Mouse (Mus musculus) embryonic stem cell, embryonic (primary cell): ENCODE data around the gene Prkd2.

ENCODE experiments used
- CTCF ChIA-PET, 4 experiments: fragments of 300-600 bp in 2 of 4; fragments of 350-600 bp in 2 of 4; sonication (Branson Sonifier 250); formaldehyde crosslinking; loops; one replicate each; lab custom pipeline; 2022; ENCODE audit warnings: inconsistent platforms in 2 of 4; lab: Charles Lee
- POLR2A ChIA-PET, 4 experiments: fragments of 300-600 bp in 2 of 4; fragments of 350-600 bp in 2 of 4; sonication (Branson Sonifier 250); formaldehyde crosslinking; loops; one replicate each; lab custom pipeline; 2022; ENCODE audit warnings: antibody characterized with exemption in 4 of 4, inconsistent platforms in 1 of 4; lab: Charles Lee

Gene Prkd2

GRCm38 (mm10) chr7:16841561-16842560, 841 bp upstream of the Prkd2 start:
- ChIA-PET CTCF (interaction anchor here (0.5 to 2.6 kb wide), 18 partner anchors 11 to 379 kb away, joined by 3 to 7 read pairs (median 3); partner anchors contain the start of gene Gng8 (in 1 of the 4)), POLR2A (interaction anchor here (0.7 to 2.8 kb wide), 21 partner anchors 8 to 72 kb away, joined by 3 to 10 read pairs (median 4); partner anchors contain the start of genes Slc1a5 (in 2 of the 4), Strn4 (in 2 of the 4) and Fkrp (in 1 of the 4))

- POLR2A ChIA-PET, result interaction anchor here in 2 of 4 experiments (0.6 to 2.8 kb wide), 12 partner anchors 9 to 212 kb away, joined by 3 to 10 read pairs (median 4); partner anchors contain the start of gene Strn4 (in 1 of the 2)
- CTCF ChIA-PET, result interaction anchor here in 3 of 4 experiments (0.6 to 2.6 kb wide), 4 partner anchors 11 to 31 kb away, joined by 3 to 7 read pairs (median 6); no protein-coding TSS in a partner anchor
These were observed 904 bp downstream of the Prkd2 start for GRCm38 (mm10) chr7:16843441-16844171.

GRCm38 (mm10) chr7:16844696-16845071, 2.0 kb downstream of the Prkd2 start:
- CTCF ChIA-PET, result interaction anchor here in 3 of 4 experiments (0.6 to 2.2 kb wide), 4 partner anchors 9 to 99 kb away, joined by 3 to 13 read pairs (median 6); no protein-coding TSS in a partner anchor
- POLR2A ChIA-PET, result interaction anchor here in 2 of 4 experiments (0.6 to 2.8 kb wide), 8 partner anchors 9 to 86 kb away, joined by 3 to 11 read pairs (median 6); no protein-coding TSS in a partner anchor

GRCm38 (mm10) chr7:16845072-16845819, 2.5 kb downstream of the Prkd2 start:
- ChIA-PET POLR2A (interaction anchor here in 2 of 4 experiments (0.6 to 2.3 kb wide), 18 partner anchors 7 to 87 kb away, joined by 3 to 11 read pairs (median 4); partner anchors contain the start of genes Fkrp (in 1 of the 2) and Slc1a5 (in 1 of the 2)), CTCF (interaction anchor here (0.6 to 2.2 kb wide), 9 partner anchors 8 to 230 kb away, joined by 3 to 13 read pairs (median 3); partner anchors contain the start of genes Arhgap35 (in 1 of the 4) and Gng8 (in 1 of the 4))

- ChIA-PET POLR2A (interaction anchor here in 2 of 4 experiments (0.7 to 2.3 kb wide), 19 partner anchors 8 to 76 kb away, joined by 3 to 11 read pairs (median 4); partner anchors contain the start of genes Fkrp (in 1 of the 2) and Slc1a5 (in 1 of the 2)), CTCF (interaction anchor here (0.6 to 2.2 kb wide), 8 partner anchors 11 to 231 kb away, joined by 3 to 13 read pairs (median 3); partner anchors contain the start of genes Arhgap35 (in 1 of the 4) and Gng8 (in 1 of the 4))
These were observed 3.1 kb downstream of the Prkd2 start for GRCm38 (mm10) chr7:16845820-16846167.

- POLR2A ChIA-PET, result interaction anchor here in 2 of 4 experiments (0.5 to 2.3 kb wide), 8 partner anchors 9 to 75 kb away, joined by 3 to 11 read pairs (median 4); partner anchors contain the start of genes Fkrp (in 1 of the 2) and Strn4 (in 1 of the 2)
These were observed 4.1 kb downstream of the Prkd2 start for GRCm38 (mm10) chr7:16846775-16847174.

GRCm38 (mm10) chr7:16847507-16847906, 4.8 kb downstream of the Prkd2 start:
- ChIA-PET POLR2A (interaction anchor here in 2 of 4 experiments (0.5 to 1.9 kb wide), 8 partner anchors 15 to 67 kb away, joined by 3 to 5 read pairs (median 3); partner anchors contain the start of genes Slc1a5 (in 1 of the 2) and Strn4 (in 1 of the 2)), CTCF (interaction anchor here in 3 of 4 experiments (0.6 to 2.3 kb wide), 18 partner anchors 10 to 358 kb away, joined by 3 to 10 read pairs (median 4); partner anchors contain the start of genes Dact3 (in 1 of the 3) and Gng8 (in 1 of the 3))

More at GRCm38 (mm10) chr7:16846775-16847174, 4.1 kb downstream of the Prkd2 start:
- CTCF ChIA-PET, result interaction anchor here in 3 of 4 experiments (0.7 to 2.2 kb wide), 6 partner anchors 13 to 882 kb away, joined by 3 to 8 read pairs (median 5); partner anchors contain the start of genes Dact3 (in 1 of the 3) and Gng8 (in 1 of the 3)

- ChIA-PET CTCF (interaction anchor here in 3 of 4 experiments (0.6 to 2.3 kb wide), 19 partner anchors 9 to 549 kb away, joined by 3 to 15 read pairs (median 5); partner anchors contain the start of gene Dact3 (in 1 of the 3)), POLR2A (interaction anchor here in 3 of 4 experiments (0.5 to 1.9 kb wide), 9 partner anchors 14 to 68 kb away, joined by 3 to 9 read pairs (median 4); partner anchors contain the start of gene Dact3 (in 1 of the 3))
These were observed 5.9 kb downstream of the Prkd2 start for GRCm38 (mm10) chr7:16848579-16848978.

GRCm38 (mm10) chr7:16851636-16852035, 8.9 kb downstream of the Prkd2 start:
- CTCF ChIA-PET, result interaction anchor here in 2 of 4 experiments (0.7 kb wide), 3 partner anchors 8 to 11 kb away, joined by 3 to 19 read pairs (median 3); no protein-coding TSS in a partner anchor
- POLR2A ChIA-PET, result interaction anchor here in 2 of 4 experiments (0.6 to 1.1 kb wide), 5 partner anchors 9 to 67 kb away, joined by 3 read pairs; partner anchors contain the start of gene Prkd2 (in 1 of the 2)

- CTCF ChIA-PET, result interaction anchor here in 3 of 4 experiments (0.7 to 1.9 kb wide), 10 partner anchors 8 to 361 kb away, joined by 3 to 9 read pairs (median 3); partner anchors contain the start of genes Gng8 (in 1 of the 3), Prkd2 (in 1 of the 3) and Ptgir (in 1 of the 3)
- POLR2A ChIA-PET, result interaction anchor here in 2 of 4 experiments (0.7 to 2.0 kb wide), 8 partner anchors 8 to 51 kb away, joined by 3 to 6 read pairs (median 3); partner anchors contain the start of gene Prkd2 (in 1 of the 2)
These were observed 10.7 kb downstream of the Prkd2 start for GRCm38 (mm10) chr7:16853302-16853831.

- ChIA-PET POLR2A (no interaction called here), CTCF (interaction anchor here in 3 of 4 experiments (0.6 to 1.8 kb wide), 6 partner anchors 10 to 98 kb away, joined by 3 to 6 read pairs (median 4); partner anchors contain the start of gene Dact3 (in 1 of the 3))
These were observed 15.6 kb downstream of the Prkd2 start for GRCm38 (mm10) chr7:16858336-16858735.

- CTCF ChIA-PET, result interaction anchor here (0.7 to 2.9 kb wide), 29 partner anchors 8 to 230 kb away, joined by 3 to 19 read pairs (median 4); partner anchors contain the start of genes Gng8 (in 2 of the 4), Dact3 (in 1 of the 4), Pnmal2 (in 1 of the 4) and Prkd2 (in 1 of the 4)
- POLR2A ChIA-PET, result interaction anchor here in 2 of 4 experiments (0.7 to 1.9 kb wide), 6 partner anchors 9 to 57 kb away, joined by 3 to 8 read pairs (median 4); partner anchors contain the start of gene Gng8 (in 2 of the 2)
These were observed 17.4 kb downstream of the Prkd2 start for GRCm38 (mm10) chr7:16859902-16860651.

GRCm38 (mm10) chr7:16867488-16867887, 24.8 kb downstream of the Prkd2 start:
- POLR2A ChIA-PET, result no interaction called here
- CTCF ChIA-PET, result no interaction called here

GRCm38 (mm10) chr7:16869497-16869896, 26.8 kb downstream of the Prkd2 start:
- POLR2A ChIA-PET, result interaction anchor here in 2 of 4 experiments (0.5 to 2.0 kb wide), 19 partner anchors 9 to 126 kb away, joined by 3 to 6 read pairs (median 4); partner anchors contain the start of gene Gng8 (in 1 of the 2)
- CTCF ChIA-PET, result interaction anchor here in 3 of 4 experiments (0.7 to 1.9 kb wide), 17 partner anchors 8 to 220 kb away, joined by 3 to 9 read pairs (median 4); partner anchors contain the start of gene Gng8 (in 2 of the 3)
